ENCODE assay signal across 31 mouse cellular contexts in the genomic region with DNA sequence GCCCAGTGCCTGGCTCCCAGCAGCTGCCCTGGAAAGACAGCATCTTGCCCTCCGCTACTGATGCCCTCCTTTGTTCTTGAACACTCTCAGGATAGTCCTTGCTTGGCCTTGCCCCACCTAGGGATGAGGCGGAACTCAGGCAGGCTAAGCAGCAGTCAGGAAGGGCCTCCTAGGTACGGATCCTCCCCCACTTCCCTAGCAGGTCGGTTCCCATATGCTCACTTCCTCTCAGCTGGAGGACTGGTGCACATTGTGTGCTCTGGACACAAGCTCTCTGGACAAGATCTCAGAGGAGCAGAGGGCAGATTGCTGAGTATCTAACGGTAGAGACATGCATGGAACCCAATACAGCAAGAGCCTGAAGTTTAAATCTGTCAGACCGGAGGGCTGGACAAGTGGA. TPM values are rescaled to one million over a fixed set of nuclear protein-coding genes. Genes with fewer than 3 reads are reported as not detected.
DNase-seq lines count a peak whose midpoint lies in the region; ATAC-seq and TF ChIP-seq lines count a peak whose summit lies in the region.
"Had no signal": no experiment of that assay in that cellular context is flagged by ENCODE, and none has a peak within 500 bp of the region (broad histone marks: within the 10 kb centered on the region; RNA-seq: fewer than 3 reads in every experiment).

No protein-coding gene starts in this region.

- H3K27me3 ChIP-seq in heart, embryonic 13.5 days (replicated peaks) = peaks cover 28% of the 10 kb centered on the region; the same call in 1 of the 2 replicates
- H3K27me3 ChIP-seq in liver, postnatal 0 days (ENCODE audit: insufficient read depth, low read length) = 0 out of 2 replicates have a peak, but pooled peaks cover 4% of the 10 kb centered on the region
- peaks cover 16% of the 10 kb centered on the region for H3K27me3 ChIP-seq in liver, embryonic 11.5 days (replicated peaks; ENCODE audit: control insufficient read depth, insufficient read depth, low read length)
- H3K27me3 ChIP-seq in forebrain, embryonic 15.5 days = no peaks in the 10 kb centered on the region
- H3K27me3 ChIP-seq: embryonic facial prominence, embryonic 12.5 days; kidney, embryonic 15.5 days; neural tube, embryonic 12.5 days had no signal

- H3K36me3 ChIP-seq in heart, embryonic 13.5 days = no peaks in the 10 kb centered on the region
- H3K36me3 ChIP-seq in liver, postnatal 0 days (replicated peaks; ENCODE audit: insufficient read depth, low read length) = no peaks in the 10 kb centered on the region
- H3K36me3 ChIP-seq in liver, embryonic 11.5 days (ENCODE audit: control insufficient read depth, insufficient read depth, low read length) = no peaks in the 10 kb centered on the region
- H3K36me3 ChIP-seq in forebrain, embryonic 15.5 days = no peaks in the 10 kb centered on the region
- H3K36me3 ChIP-seq: embryonic facial prominence, embryonic 12.5 days; kidney, embryonic 15.5 days; liver, embryonic 15.5 days; neural tube, embryonic 12.5 days had no signal

- no peak for TF ChIP-seq CTCF in liver, postnatal 0 days (IDR thresholded peaks at IDR 0.05; ENCODE audit: low read depth)
- TF ChIP-seq CTCF in bone marrow, adult 2 months (IDR thresholded peaks at IDR 0.05; ENCODE audit: control insufficient read depth, insufficient read depth, low read length) = no peak

- H3K4me2 ChIP-seq in heart, embryonic 13.5 days = no peak overlapping the region
- H3K4me2 ChIP-seq in liver, postnatal 0 days (ENCODE audit: low read depth, low read length) = 0 out of 2 replicates have a peak overlapping the region, but pooled peaks have one; percentile 9
- H3K4me2 ChIP-seq in liver, embryonic 11.5 days = no peak overlapping the region
- H3K4me2 ChIP-seq in forebrain, embryonic 15.5 days (replicated peaks) = no peak overlapping the region
- H3K4me2 ChIP-seq: embryonic facial prominence, embryonic 12.5 days; hindbrain, embryonic 14.5 days; kidney, embryonic 15.5 days; liver, embryonic 15.5 days; midbrain, embryonic 11.5 days; neural tube, embryonic 12.5 days had no signal

- intact Hi-C loops in heart, postnatal 36 days (cut with DNase I) = loop anchor here (2.0 kb wide), 1 partner anchor 34 kb away; no protein-coding TSS in a partner anchor

- ATAC-seq in heart, embryonic 13.5 days (ENCODE audit: extremely low read depth, insufficient number of reproducible peaks, low FRiP score, low TSS enrichment) = no peak
- ATAC-seq in liver, postnatal 0 days = no peak
- ATAC-seq in liver, embryonic 11.5 days (replicated peaks; ENCODE audit: low FRiP score) = no peak
- ATAC-seq in granulocyte monocyte progenitor cell, adult 5-6 weeks (replicated peaks; ENCODE audit: poor library complexity, severe bottlenecking) = peak; percentile 54
- ATAC-seq in forebrain, embryonic 15.5 days (replicated peaks) = no peak
- ATAC-seq: forebrain, embryonic 14.5 days; midbrain, embryonic 16.5 days had no signal

- no peak for TF ChIP-seq EP300 in liver, postnatal 0 days (IDR thresholded peaks at IDR 0.05; ENCODE audit: low read depth)

- H3K9me3 ChIP-seq in heart, embryonic 13.5 days = no peaks in the 10 kb centered on the region
- H3K9me3 ChIP-seq in liver, postnatal 0 days (ENCODE audit: low read length) = no peaks in the 10 kb centered on the region
- H3K9me3 ChIP-seq in liver, embryonic 11.5 days (ENCODE audit: control insufficient read depth, low read length) = no peaks in the 10 kb centered on the region
- no peaks in the 10 kb centered on the region for H3K9me3 ChIP-seq in forebrain, embryonic 15.5 days
- H3K9me3 ChIP-seq: embryonic facial prominence, embryonic 12.5 days; kidney, embryonic 15.5 days; liver, embryonic 15.5 days; neural tube, embryonic 12.5 days had no signal

- H3K4me3 ChIP-seq in heart, embryonic 13.5 days = no peak overlapping the region
- H3K4me3 ChIP-seq in liver, postnatal 0 days (ENCODE audit: low read depth, low read length) = no peak overlapping the region
- H3K4me3 ChIP-seq in liver, embryonic 11.5 days (ENCODE audit: low read depth, low read length) = no peak overlapping the region
- H3K4me3 ChIP-seq in bone marrow, adult 2 months (replicated peaks; ENCODE audit: control insufficient read depth, low read depth, low read length) = no peak overlapping the region
- no peak overlapping the region for H3K4me3 ChIP-seq in forebrain, embryonic 15.5 days
- H3K4me3 ChIP-seq: embryonic facial prominence, embryonic 12.5 days; kidney, embryonic 15.5 days; liver, embryonic 15.5 days; myocyte; neural tube, embryonic 12.5 days had no signal

- no peak for TF ChIP-seq POLR2A in bone marrow, adult 2 months (IDR thresholded peaks at IDR 0.05; ENCODE audit: borderline replicate concordance, control insufficient read depth, low read depth, low read length)

- H3K4me1 ChIP-seq in heart, embryonic 13.5 days = peaks cover 38% of the 10 kb centered on the region
- H3K4me1 ChIP-seq in liver, postnatal 0 days (ENCODE audit: insufficient read depth) = peaks cover 16% of the 10 kb centered on the region
- H3K4me1 ChIP-seq in liver, embryonic 11.5 days (replicated peaks; ENCODE audit: control insufficient read depth, insufficient read depth, low read length) = peaks cover 3% of the 10 kb centered on the region
- peaks cover 14% of the 10 kb centered on the region for H3K4me1 ChIP-seq in bone marrow, adult 2 months (ENCODE audit: control insufficient read depth, insufficient read depth, low read length)
- H3K4me1 ChIP-seq in forebrain, embryonic 15.5 days = no peaks in the 10 kb centered on the region
- H3K4me1 ChIP-seq: embryonic facial prominence, embryonic 12.5 days; neural tube, embryonic 12.5 days had no signal

- 54% methylated on average over 6 of the region's 6 CpGs for WGBS in heart, embryonic 13.5 days
- 49% methylated on average over 6 of the region's 6 CpGs for WGBS in liver, postnatal 0 days (ENCODE audit: insufficient replicate concordance)
- WGBS in liver, embryonic 11.5 days = 48% methylated on average over 6 of the region's 6 CpGs
- WGBS in bone marrow, adult 2 months = 46% methylated on average over 6 of the region's 6 CpGs
- WGBS in forebrain, embryonic 15.5 days = 76% methylated on average over 6 of the region's 6 CpGs

- H3K9ac ChIP-seq in heart, embryonic 13.5 days = no peak overlapping the region
- H3K9ac ChIP-seq in liver, postnatal 0 days (replicated peaks) = no peak overlapping the region
- H3K9ac ChIP-seq in liver, embryonic 11.5 days (ENCODE audit: low read depth, low read length) = no peak overlapping the region
- H3K9ac ChIP-seq in forebrain, embryonic 15.5 days (replicated peaks) = no peak overlapping the region
- H3K9ac ChIP-seq: embryonic facial prominence, embryonic 12.5 days; hindbrain, embryonic 14.5 days; kidney, embryonic 15.5 days; liver, embryonic 15.5 days; neural tube, embryonic 12.5 days had no signal

- DNase-seq in heart, postnatal 36 days = no peak
- DNase-seq in liver, postnatal 0 days = no peak
- no peak for DNase-seq in liver, embryonic 11.5 days (ENCODE audit: low spot score)
- no peak for DNase-seq in frontal cortex, postnatal 25 days (ENCODE audit: low spot score in 2 of 2)
- DNase-seq: adrenal gland, adult 8-10 months; B cell, adult 2 months; cerebellum, adult 11 months; cerebellum, adult 9-10 months; embryo, embryonic 11 days; kidney, adult 18-20 months; liver; right cerebral cortex, postnatal 4 days had no signal

- peak overlapping the region; percentile 52; the same call in 1 of the 2 replicates for H3K27ac ChIP-seq in heart, embryonic 13.5 days (replicated peaks)
- 0 out of 2 replicates have a peak overlapping the region, but pooled peaks have one; percentile 1 for H3K27ac ChIP-seq in liver, postnatal 0 days (ENCODE audit: low read depth)
- H3K27ac ChIP-seq in liver, embryonic 11.5 days (ENCODE audit: low read depth, low read length) = no peak overlapping the region
- peak overlapping the region; percentile 25 for H3K27ac ChIP-seq in bone marrow, adult 2 months (ENCODE audit: control insufficient read depth, insufficient read depth, low read depth, low read length, poor library complexity)
- H3K27ac ChIP-seq in forebrain, embryonic 15.5 days (replicated peaks) = no peak overlapping the region
- H3K27ac ChIP-seq: embryonic facial prominence, embryonic 12.5 days; hindbrain, embryonic 14.5 days; kidney, embryonic 15.5 days; liver, embryonic 15.5 days; neural tube, embryonic 12.5 days had no signal

RNA-seq across cellular contexts. Expression of a gene that starts 5.7 kb away (rescaled TPM):
- 3.7 and 4.3 TPM in 2 replicates for polyA plus RNA-seq in heart, embryonic 13.5 days (2015; fragmentation: Nextera tagmentation; extraction: Ambion mirVana)
- total RNA-seq in heart, postnatal 36 days (2021) = 1 to 10 TPM; 4.6 to 6.3 TPM
- 2.4 and 2.5 TPM in 2 replicates for polyA plus RNA-seq in liver, postnatal 0 days (2015; fragmentation: Nextera tagmentation; extraction: Ambion mirVana)
- polyA plus RNA-seq in liver, embryonic 11.5 days (2014; fragmentation: Nextera tagmentation; extraction: Ambion mirVana) = 1.8 and 1.9 TPM in 2 replicates
- 12.7 and 47.0 TPM in 2 replicates for polyA plus RNA-seq in bone marrow, adult 2 months (2011; ENCODE audit: insufficient read depth, insufficient read length, low replicate concordance, missing spikeins)
- 5.7 and 7.8 TPM in 2 replicates for total RNA-seq in granulocyte monocyte progenitor cell, adult 5-6 weeks (2014; fragmentation: Nextera tagmentation)
- 9.7 and 16.4 TPM in 2 replicates for total RNA-seq in granulocyte monocyte progenitor cell, adult 5-6 weeks (2017)
- 1.4 and 2.3 TPM in 2 replicates for polyA plus RNA-seq in forebrain, embryonic 15.5 days (2015; fragmentation: Nextera tagmentation; extraction: Ambion mirVana)

RNA-seq across cellular contexts. Expression of a gene that starts 58.9 kb away (rescaled TPM):
- not detected in 2 replicates for polyA plus RNA-seq in heart, embryonic 13.5 days (2015; fragmentation: Nextera tagmentation; extraction: Ambion mirVana)
- total RNA-seq in heart, postnatal 36 days (2021) = not detected
- 0.12 TPM in 1 of 2 replicates, not detected in the other for polyA plus RNA-seq in liver, postnatal 0 days (2015; fragmentation: Nextera tagmentation; extraction: Ambion mirVana)
- polyA plus RNA-seq in liver, embryonic 11.5 days (2014; fragmentation: Nextera tagmentation; extraction: Ambion mirVana) = not detected in 2 replicates
- 0.97 and 1.1 TPM in 2 replicates for polyA plus RNA-seq in bone marrow, adult 2 months (2011; ENCODE audit: insufficient read depth, insufficient read length, low replicate concordance, missing spikeins)
- 0.88 TPM in 1 of 2 replicates, not detected in the other for total RNA-seq in granulocyte monocyte progenitor cell, adult 5-6 weeks (2014; fragmentation: Nextera tagmentation)
- total RNA-seq in granulocyte monocyte progenitor cell, adult 5-6 weeks (2017) = 0.26 TPM in 1 of 2 replicates, not detected in the other
- not detected in 2 replicates for polyA plus RNA-seq in forebrain, embryonic 15.5 days (2015; fragmentation: Nextera tagmentation; extraction: Ambion mirVana)
- total RNA-seq: gastrocnemius, adult 8-10 months; hematopoietic stem cell, adult 5-6 weeks; layer of hippocampus, adult 18-20 months; left cerebral cortex, adult 18-20 months; left cerebral cortex, postnatal 14 days had no signal
- polyA plus RNA-seq: forebrain, embryonic 14.5 days; hindbrain, embryonic 14.5 days; limb, embryonic 11.5 days; liver, embryonic 15.5 days; midbrain, embryonic 11.5 days; myocyte; neural tube, embryonic 12.5 days had no signal

Comparison
In these comparisons a context has a peak if more than half of its experiments do, and no peak if none do; other contexts are left out.
1. H3K27ac ChIP-seq: peak in heart, embryonic 13.5 days (single experiment), liver, postnatal 0 days (single experiment) and bone marrow, adult 2 months (single experiment); none in liver, embryonic 11.5 days (single experiment) and forebrain, embryonic 15.5 days (single experiment).